Mouse (Mus musculus) right cerebral cortex, adult 2 months (tissue): ENCODE measurements at regions not wholly inside any gene's neighbourhood (a gene's known extent, or its start where the extent isn't known, plus 50 kb on each side); places are given as distances from the start of the nearest gene placed in this dataset.
A peak's percentile ranks its signal among the peaks of the same experiment; 100 is the strongest.

Experiments used
- DNase-seq, 2 experiments: peaks; one replicate each; pipeline ENCODE4 v3.0.0; 2021 to 2022; ENCODE audit warnings: low spot score in 2 of 2

GRCm38 (mm10) chr4:105969628-105970027 lies 180.0 kb downstream of the Gm12728 start:
- no peak for DNase-seq

DNA sequence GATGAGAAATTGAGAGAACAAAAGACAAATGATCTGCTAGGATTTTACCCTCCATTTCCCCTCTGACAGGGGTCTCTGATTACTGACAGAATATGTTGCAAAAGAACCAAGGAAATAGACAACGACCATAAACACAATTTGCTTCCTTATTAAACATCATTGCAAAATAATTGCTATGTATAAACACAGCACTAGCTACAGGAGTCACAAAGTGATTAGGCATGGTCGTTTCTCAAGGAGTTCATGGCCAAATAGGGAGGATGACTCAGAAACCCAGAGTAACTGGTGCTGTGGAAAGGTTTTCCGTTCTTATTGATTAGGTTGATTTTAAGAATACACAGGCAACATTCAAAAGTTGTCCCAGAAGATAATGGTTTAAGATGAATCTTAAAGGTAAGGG lies 180.4 kb downstream of the Gm12728 start:
- DNase-seq, result no peak

GRCm38 (mm10) chr4:105972736-105973135 lies 183.1 kb downstream of the Gm12728 start:
- no peak for DNase-seq

DNA sequence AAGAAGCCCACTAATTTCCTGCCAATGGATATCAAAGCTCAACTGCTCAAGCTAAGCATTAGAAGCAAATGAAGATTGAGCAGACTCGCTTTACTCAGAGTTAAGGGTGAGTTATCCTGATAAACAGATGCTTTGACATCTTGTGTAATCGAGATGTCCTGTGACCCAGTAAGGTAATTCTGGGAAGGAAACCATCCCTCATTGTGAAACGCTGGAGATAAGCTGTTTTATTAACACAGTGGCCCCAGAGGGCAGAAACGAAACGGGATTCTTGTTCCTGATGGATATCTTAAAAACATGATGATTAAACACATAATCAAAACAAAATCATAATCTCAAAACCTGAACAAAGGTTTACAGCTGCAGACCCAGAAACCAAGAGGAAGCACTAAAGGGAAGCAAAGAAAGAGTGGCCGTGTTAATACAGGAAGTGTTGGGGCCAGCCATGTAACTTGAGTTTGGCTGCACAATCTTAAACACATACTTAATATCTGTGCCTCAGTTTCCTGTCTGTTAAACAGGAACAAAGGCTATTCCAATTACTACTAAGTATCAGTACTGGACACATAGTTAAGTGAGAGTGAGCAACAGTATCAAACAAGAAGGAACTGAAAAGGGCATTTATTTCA lies 184.2 kb downstream of the Gm12728 start:
- DNase-seq, result no peak

DNA sequence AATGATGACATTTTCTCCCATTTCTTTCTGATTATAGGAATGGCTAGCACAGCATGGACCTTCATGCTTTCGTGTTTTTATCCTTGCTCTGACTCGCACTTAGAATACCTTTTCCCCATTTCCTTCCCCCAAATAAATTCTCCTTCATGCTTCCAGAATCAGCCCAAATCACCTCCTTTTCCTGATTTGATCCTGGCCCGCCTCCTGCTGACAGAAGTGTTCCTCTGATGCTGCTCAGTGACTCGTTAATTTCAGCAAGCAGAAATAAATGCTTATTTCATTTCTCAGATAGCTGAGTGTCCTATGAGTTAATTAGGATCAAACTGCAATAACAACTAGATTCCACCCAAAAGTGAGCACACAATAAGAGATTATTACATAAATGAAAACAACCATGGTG lies 185.3 kb downstream of the Gm12728 start:
- DNase-seq, result no peak

- no peak for DNase-seq
Observed at GRCm38 (mm10) chr4:105979048-105979447, 189.4 kb downstream of the Gm12728 start.

GRCm38 (mm10) chr4:105983018-105983417 lies 193.3 kb downstream of the Gm12728 start:
- DNase-seq, result no peak

DNA sequence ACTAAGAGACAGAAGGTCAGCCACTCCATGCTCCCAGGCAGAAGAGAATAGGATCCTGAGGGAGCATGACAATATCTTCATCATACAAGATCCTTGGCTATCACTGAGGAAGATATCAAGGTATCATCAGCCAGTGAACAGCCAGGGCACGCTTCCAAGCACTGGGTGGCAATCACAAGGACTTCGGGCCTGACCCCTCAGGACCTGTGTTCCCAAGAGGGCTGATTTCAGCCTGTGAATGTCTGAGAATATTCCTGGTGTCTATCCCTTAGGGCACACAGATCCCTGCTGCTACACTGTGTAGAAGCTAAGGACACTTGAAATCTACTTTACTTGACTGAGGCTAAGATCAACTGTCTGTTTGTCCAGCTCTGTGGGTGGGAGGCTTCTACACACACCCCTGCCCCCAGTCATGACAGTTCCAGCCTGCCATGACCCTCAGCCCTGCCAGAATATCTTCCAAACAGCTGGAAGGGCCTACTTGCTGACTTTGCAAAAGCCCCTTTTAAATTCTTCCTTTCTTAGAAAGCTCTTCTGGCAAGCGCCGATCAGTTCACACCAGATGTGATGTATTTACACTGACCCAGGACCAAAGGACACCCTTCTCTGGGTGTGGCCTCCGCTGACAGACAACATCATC lies 198.4 kb downstream of the Gm12728 start:
- DNase-seq, result no peak

GRCm38 (mm10) chr4:105992581-105993127 lies 203.0 kb downstream of the Gm12728 start:
- no peak for DNase-seq

DNA sequence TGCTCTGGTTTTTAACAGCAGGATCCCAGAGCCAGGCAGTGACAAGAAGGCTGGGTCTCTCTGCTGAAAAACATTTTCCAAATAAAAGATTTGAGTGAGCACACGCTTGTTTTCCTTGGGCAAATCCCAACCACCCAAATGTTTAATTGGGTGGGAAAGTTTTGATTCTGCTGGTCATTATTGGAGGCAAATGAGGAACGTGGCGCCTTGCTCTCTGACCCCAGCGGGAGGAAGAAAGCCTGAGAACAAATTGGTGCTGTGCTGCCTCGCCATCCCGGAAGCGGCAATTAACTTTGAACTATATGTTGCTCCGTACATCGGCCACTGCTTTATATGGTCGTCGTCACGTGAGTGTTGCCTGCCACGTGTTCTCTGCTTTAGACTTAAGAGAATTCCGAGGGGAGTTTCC lies 204.7 kb downstream of the Gm12728 start:
- no peak for DNase-seq

- DNase-seq, result no peak
Observed at GRCm38 (mm10) chr4:105996060-105996459, 206.4 kb downstream of the Gm12728 start.

- peak; percentile 7 to 18 for DNase-seq
Observed at GRCm38 (mm10) chr4:105996893-105997630, 207.4 kb downstream of the Gm12728 start.

- DNase-seq, result no peak
Observed at GRCm38 (mm10) chr4:106002516-106002915, 212.8 kb downstream of the Gm12728 start.

DNA sequence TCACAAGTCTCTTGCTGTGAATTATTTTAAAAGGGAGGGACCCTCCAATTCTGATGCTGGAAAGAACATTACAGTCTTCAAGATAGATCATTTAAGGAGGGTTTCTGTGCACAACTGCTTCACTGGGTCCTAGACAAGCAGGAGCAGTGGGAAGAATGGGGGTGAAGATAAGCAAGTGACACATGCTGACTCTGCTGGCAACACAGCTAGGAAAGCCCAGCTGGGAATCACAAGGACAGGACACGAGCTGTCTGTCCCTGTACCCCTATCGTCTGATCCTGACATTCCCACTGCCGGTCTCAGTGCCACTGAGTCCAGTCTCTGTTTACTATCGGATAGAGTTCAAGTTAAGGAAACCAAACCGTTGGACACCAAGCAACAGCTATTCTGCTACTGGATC lies 216.3 kb downstream of the Gm12728 start:
- no peak for DNase-seq

DNA sequence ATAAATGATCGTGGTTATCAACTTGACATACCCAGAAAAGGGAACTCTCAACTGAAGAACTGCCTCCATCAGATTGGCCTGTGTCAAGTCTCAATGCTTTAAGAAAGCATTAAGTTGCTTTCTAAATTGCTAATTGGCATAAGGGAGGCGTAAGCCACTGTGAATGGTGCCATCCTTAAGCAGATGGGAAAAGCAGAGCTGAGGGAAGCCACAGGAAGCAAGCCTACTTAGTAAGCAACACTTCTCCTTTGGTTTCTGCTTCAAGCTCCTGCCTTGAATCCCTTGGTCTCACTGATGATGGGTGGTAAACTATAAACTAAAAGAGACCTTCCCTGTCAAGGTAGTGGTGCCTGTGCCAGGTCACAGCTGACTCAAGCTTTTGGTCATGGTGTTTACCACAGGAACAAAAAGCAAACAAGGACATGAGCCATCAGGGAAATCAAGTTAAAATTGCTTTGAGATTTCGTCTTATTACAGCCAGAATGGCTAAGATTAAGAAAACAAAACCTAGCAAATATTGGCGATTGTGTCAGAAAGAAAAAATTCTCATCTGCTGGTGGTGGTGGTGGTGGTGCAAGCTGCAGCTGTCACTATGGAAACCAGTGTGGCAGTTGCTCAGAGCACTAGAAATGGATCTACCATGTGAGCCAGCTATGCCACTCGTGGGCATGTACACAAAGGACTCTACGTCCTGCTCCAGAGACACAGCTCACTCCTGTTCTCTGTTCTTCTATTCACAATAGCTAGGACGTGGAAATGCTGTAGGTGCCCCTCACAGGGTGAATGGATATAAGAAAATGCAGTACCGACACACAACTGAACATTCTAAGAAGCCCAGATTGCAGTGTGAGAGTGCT lies 217.9 kb downstream of the Gm12728 start:
- DNase-seq, result peak; percentile 10 to 25

- no peak for DNase-seq
Observed at GRCm38 (mm10) chr4:106017065-106017646, 227.5 kb downstream of the Gm12728 start.

GRCm38 (mm10) chr4:106018936-106019335 lies 229.3 kb downstream of the Gm12728 start:
- DNase-seq, result no peak

GRCm38 (mm10) chr4:106020338-106020737 lies 230.7 kb downstream of the Gm12728 start:
- DNase-seq, result no peak

GRCm38 (mm10) chr4:106024591-106024990 lies 234.9 kb downstream of the Gm12728 start:
- peak in 1 of 2 experiments; percentile 13 for DNase-seq

DNA sequence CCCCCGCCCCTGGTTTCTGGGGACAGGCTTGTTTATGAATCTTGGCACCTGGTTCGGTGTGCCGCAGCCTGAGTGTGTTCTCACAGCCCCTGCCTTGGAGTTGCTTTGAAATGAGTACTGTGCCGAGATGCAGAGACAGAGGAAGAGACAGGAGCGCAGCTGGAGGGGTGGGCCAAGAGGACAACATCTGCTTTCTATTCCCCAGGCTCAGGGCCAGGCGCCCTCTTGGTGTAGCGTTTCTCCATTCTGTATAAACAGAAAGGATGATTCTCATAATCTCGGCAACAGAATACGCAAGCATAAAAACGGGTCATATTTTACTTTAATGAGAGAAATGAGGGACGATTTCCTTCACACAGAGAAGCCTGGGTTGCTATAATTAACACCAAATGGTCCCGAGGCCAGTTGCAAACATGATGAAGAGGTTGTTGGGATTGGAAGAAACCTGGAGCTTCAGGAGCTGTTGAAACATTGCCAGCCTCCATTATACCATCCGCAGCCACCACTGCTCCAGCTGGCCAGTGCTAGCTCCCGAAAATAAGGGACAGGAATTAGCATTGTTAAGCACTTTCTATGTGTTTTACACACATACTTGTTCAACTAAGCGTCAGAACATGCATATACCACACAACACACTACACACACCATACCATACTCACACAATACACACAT lies 236.4 kb downstream of the Gm12728 start:
- DNase-seq, result peak in 1 of 2 experiments; percentile 9

DNA sequence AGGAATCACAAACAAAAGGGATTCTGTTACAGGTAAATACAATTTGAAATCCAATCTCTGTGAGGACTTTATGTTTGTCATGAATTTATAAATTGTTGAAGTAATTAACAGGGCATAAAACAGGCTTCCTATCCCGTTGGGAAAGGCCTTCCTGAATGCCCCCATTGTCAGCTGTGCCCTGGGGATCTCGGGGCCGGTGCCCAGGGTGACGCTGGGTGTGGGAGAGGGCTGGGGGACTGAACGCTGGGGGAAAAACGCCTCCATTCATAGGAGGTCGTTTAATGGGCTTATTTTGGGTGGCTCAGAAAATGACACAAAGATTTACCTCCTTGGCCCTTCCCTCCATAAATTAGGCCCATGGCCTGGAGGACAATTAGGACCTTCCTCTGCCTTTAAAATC lies 250.7 kb downstream of the Gm12728 start:
- DNase-seq, result no peak
